Mouse (Mus musculus) midbrain, embryonic 14.5 days (tissue): ENCODE measurements around the gene Atp5k. TPM values are rescaled to one million over a fixed set of nuclear protein-coding genes. Genes with fewer than 3 reads are reported as not detected.

ENCODE experiments used
- ATAC-seq: fragments of 200-750 bp; cut with Nextera tagmentation; 2 replicates; pipeline ENCODE4 v1.8.0; 2017; ENCODE audit warnings: moderate number of reproducible peaks, moderate library complexity; ENCODE audit not compliant: low FRiP score, low TSS enrichment
- DNase-seq: peaks from one replicate; pipeline ENCODE4 v3.0.0-alpha.2; 2015
- H3K27ac ChIP-seq: fragments of 300-500 bp; sonication (generic); replicated peaks from 2 replicates; pipeline ENCODE4 v1.5.1; 2014; ENCODE audit warnings: mild to moderate bottlenecking, low read depth, low read length, moderate library complexity
- H3K27me3 ChIP-seq: fragments of 300-500 bp; sonication (generic); 2 replicates; pipeline ENCODE4 v1.6.1; 2014; ENCODE audit warnings: low read length, control low read depth, mixed read lengths; ENCODE audit not compliant: control insufficient read depth, insufficient read depth
- H3K36me3 ChIP-seq: fragments of 300-500 bp; sonication (generic); 2 replicates; pipeline ENCODE4 v1.6.1; 2014; ENCODE audit warnings: low read length, control low read depth; ENCODE audit not compliant: control insufficient read depth, insufficient read depth
- H3K4me1 ChIP-seq: fragments of 300-500 bp; sonication (generic); 2 replicates; pipeline ENCODE4 v1.6.1; 2014; ENCODE audit warnings: mild to moderate bottlenecking, antibody characterized with exemption, low read length, control low read depth; ENCODE audit not compliant: control insufficient read depth, insufficient read depth
- H3K4me2 ChIP-seq: fragments of 300-500 bp; sonication (generic); 2 replicates; pipeline ENCODE4 v1.6.1; 2014; ENCODE audit warnings: mild to moderate bottlenecking, low read length, moderate library complexity
- H3K4me3 ChIP-seq: fragments of 300-500 bp; sonication (generic); replicated peaks from 2 replicates; pipeline ENCODE4 v1.5.1; 2014; ENCODE audit warnings: low read depth, low read length
- H3K9ac ChIP-seq: fragments of 300-500 bp; sonication (generic); replicated peaks from 2 replicates; pipeline ENCODE4 v1.6.1; 2014; ENCODE audit warnings: mild to moderate bottlenecking, low read length, moderate library complexity
- H3K9me3 ChIP-seq: fragments of 300-500 bp; sonication (generic); 2 replicates; pipeline ENCODE4 v1.6.1; 2016; ENCODE audit warnings: low read length, control low read depth, mixed read lengths; ENCODE audit not compliant: control insufficient read depth
- WGBS: fragments of 180-500 bp; shearing (Covaris S2); extraction: QIAGEN DNeasy Blood & Tissue Kit; methylation state at CpG from one replicate; pipeline ENCODE4 v1.1.7; 2014; 5-methylcytosine and 5-hydroxymethylcytosine counted together
- polyA plus RNA-seq: library from polyadenylated mRNA; unstranded; fragments of >200 nt; fragmentation: Nextera tagmentation; extraction: Ambion mirVana; gene quantifications from 2 replicates; pipeline ENCODE4 v1.2.1, GENCODE M21; 2014

The Atp5k gene
- polyA plus RNA-seq, 1 experiment from 2014 or later = 376 TPM

- DNase-seq (peak; percentile 37), ATAC-seq (no peak)
- Histone ChIP-seq H3K9me3 (no peaks in the 10 kb centered on the region), H3K27me3 (peaks cover 14% of the 10 kb centered on the region; the same call in 1 of the 2 replicates), H3K27ac (no peak within 1 kb of the TSS), H3K4me2 (peak within 1 kb of the TSS; percentile 50), H3K36me3 (no peaks in the 10 kb centered on the region), H3K4me3 (peak within 1 kb of the TSS; percentile 17), H3K4me1 (peaks cover 4% of the 10 kb centered on the region; the same call in 1 of the 2 replicates), H3K9ac (peak within 1 kb of the TSS; percentile 9; the same call in 1 of the 2 replicates)
- WGBS = 14% methylated on average over 24 of the region's 24 CpGs
Observed at GRCm38 (mm10) chr5:108448785-108449668, 14.8 kb upstream of the Atp5k start, which contains the start of gene Mfsd7a. Gene Mfsd7a, minus strand, starts transcription at chr5:108448891.

- WGBS = 87% methylated on average over 7 of the region's 7 CpGs
- Histone ChIP-seq H3K36me3 (no peaks in the 10 kb centered on the region), H3K9ac (no peak overlapping the region), H3K4me1 (peaks cover 4% of the 10 kb centered on the region; the same call in 1 of the 2 replicates), H3K27ac (no peak overlapping the region), H3K4me2 (no peak overlapping the region), H3K4me3 (no peak overlapping the region), H3K9me3 (no peaks in the 10 kb centered on the region), H3K27me3 (peaks cover 14% of the 10 kb centered on the region; the same call in 1 of the 2 replicates)
- DNase-seq = no peak
- ATAC-seq = no peak
Observed at GRCm38 (mm10) chr5:108447857-108448256, 13.6 kb upstream of the Atp5k start.

- no peak overlapping the region for H3K27ac ChIP-seq
- WGBS = 91% methylated on average over 3 of the region's 3 CpGs
- peaks cover 14% of the 10 kb centered on the region; the same call in 1 of the 2 replicates for H3K27me3 ChIP-seq
- H3K4me3 ChIP-seq = no peak overlapping the region
- no peak overlapping the region for H3K4me2 ChIP-seq
- H3K4me1 ChIP-seq = peaks cover 4% of the 10 kb centered on the region; the same call in 1 of the 2 replicates
- no peak for ATAC-seq
- no peaks in the 10 kb centered on the region for H3K36me3 ChIP-seq
- H3K9me3 ChIP-seq = no peaks in the 10 kb centered on the region
- no peak overlapping the region for H3K9ac ChIP-seq
- DNase-seq = no peak
Observed at GRCm38 (mm10) chr5:108446973-108447372, 12.7 kb upstream of the Atp5k start.

GRCm38 (mm10) chr5:108436101-108436500 is 1.9 kb upstream of the Atp5k start:
- no peak overlapping the region for H3K27ac ChIP-seq
- H3K9ac ChIP-seq = no peak overlapping the region
- H3K4me3 ChIP-seq = no peak overlapping the region
- DNase-seq = no peak
- H3K27me3 ChIP-seq = peaks cover 3% of the 10 kb centered on the region; the same call in 1 of the 2 replicates
- peaks cover 12% of the 10 kb centered on the region; the same call in 1 of the 2 replicates for H3K4me1 ChIP-seq
- ATAC-seq = no peak
- H3K36me3 ChIP-seq = peaks cover 9% of the 10 kb centered on the region
- 86% methylated on average over 2 of the region's 2 CpGs for WGBS
- no peak overlapping the region for H3K4me2 ChIP-seq
- H3K9me3 ChIP-seq = no peaks in the 10 kb centered on the region

GRCm38 (mm10) chr5:108431196-108431595 is 3.1 kb downstream of the Atp5k start:
- Histone ChIP-seq H3K4me2 (no peak overlapping the region), H3K9me3 (no peaks in the 10 kb centered on the region), H3K4me1 (peaks cover 12% of the 10 kb centered on the region; the same call in 1 of the 2 replicates), H3K36me3 (peaks cover 24% of the 10 kb centered on the region), H3K27me3 (no peaks in the 10 kb centered on the region), H3K4me3 (no peak overlapping the region), H3K9ac (no peak overlapping the region), H3K27ac (no peak overlapping the region)
- ATAC-seq (no peak), DNase-seq (no peak)
- WGBS = 96% methylated on average over 6 of the region's 6 CpGs

GRCm38 (mm10) chr5:108427186-108427585 is 7.1 kb downstream of the Atp5k start:
- 65% methylated on average over 1 of the region's 1 CpGs for WGBS
- H3K4me1 ChIP-seq = no peaks in the 10 kb centered on the region

GRCm38 (mm10) chr5:108423427-108423826 is 10.8 kb downstream of the Atp5k start:
- WGBS = 88% methylated on average over 2 of the region's 2 CpGs
- DNase-seq = no peak
- H3K27me3 ChIP-seq = no peaks in the 10 kb centered on the region
- H3K27ac ChIP-seq = no peak overlapping the region
- no peak overlapping the region for H3K4me2 ChIP-seq
- no peak overlapping the region for H3K9ac ChIP-seq
- no peak for ATAC-seq
- no peaks in the 10 kb centered on the region for H3K36me3 ChIP-seq
- H3K9me3 ChIP-seq = no peaks in the 10 kb centered on the region
- H3K4me3 ChIP-seq = no peak overlapping the region
- H3K4me1 ChIP-seq = no peaks in the 10 kb centered on the region

More at GRCm38 (mm10) chr5:108427186-108427585, 7.1 kb downstream of the Atp5k start:
- Histone ChIP-seq H3K36me3 (peaks cover 24% of the 10 kb centered on the region), H3K4me3 (no peak overlapping the region), H3K9me3 (no peaks in the 10 kb centered on the region), H3K9ac (no peak overlapping the region), H3K4me2 (no peak overlapping the region), H3K27ac (no peak overlapping the region), H3K27me3 (no peaks in the 10 kb centered on the region)
- ATAC-seq (peak; percentile 40; the same call in 1 of the 2 replicates), DNase-seq (peak; percentile 62)

- H3K9me3 ChIP-seq = no peaks in the 10 kb centered on the region
- no peak overlapping the region for H3K4me2 ChIP-seq
- no peaks in the 10 kb centered on the region for H3K36me3 ChIP-seq
- H3K27ac ChIP-seq = no peak overlapping the region
- H3K27me3 ChIP-seq = no peaks in the 10 kb centered on the region
- no peaks in the 10 kb centered on the region for H3K4me1 ChIP-seq
- DNase-seq (no peak), ATAC-seq (no peak)
- no peak overlapping the region for H3K9ac ChIP-seq
- H3K4me3 ChIP-seq = no peak overlapping the region
- 85% methylated on average over 3 of the region's 3 CpGs for WGBS
Observed at GRCm38 (mm10) chr5:108422741-108423140, 11.5 kb downstream of the Atp5k start.
